Mouse (Mus musculus) CH12.LX (cell line): ENCODE measurements around the gene Taldo1.

Experiments used
- MAZ ChIP-seq: IDR thresholded peaks from 2 replicates; pipeline ENCODE4 v1.6.1; 2012; ENCODE audit warnings: low read depth, mild to moderate bottlenecking, inconsistent platforms, low read length, improper control_type of control experiment, moderate library complexity
- POLR2A ChIP-seq: IDR thresholded peaks from 2 replicates; pipeline ENCODE4 v1.6.1; 2011; ENCODE audit warnings: low read depth, mild to moderate bottlenecking, improper control_type of control experiment, low read length
- ZNF384 ChIP-seq: IDR thresholded peaks from 2 replicates; pipeline ENCODE4 v1.6.1; 2012; ENCODE audit warnings: low read depth, low read length, improper control_type of control experiment, inconsistent platforms

DNA sequence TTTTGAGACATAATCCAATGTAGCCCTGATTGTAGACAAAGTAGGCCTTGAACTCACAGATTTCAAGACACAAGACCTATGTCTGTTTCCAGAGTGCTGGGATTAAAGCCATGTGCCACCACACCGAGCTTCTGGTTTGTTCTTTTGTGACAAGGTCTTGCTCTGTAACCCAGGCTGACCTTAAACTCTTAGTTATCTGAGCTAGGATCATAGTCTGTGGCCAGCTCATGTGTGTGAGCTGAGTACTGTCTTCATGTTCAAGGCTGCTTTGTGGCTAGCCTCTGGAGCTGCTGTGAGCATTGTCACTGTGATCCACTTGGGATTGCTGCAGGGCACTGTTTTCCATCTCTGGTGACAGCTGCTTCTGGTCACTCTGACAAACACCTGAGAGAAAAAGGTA, 3.3 kb downstream of the Taldo1 start:
- TF ChIP-seq POLR2A (no peak), ZNF384 (no peak), MAZ (no peak)
